Mouse (Mus musculus) lung, postnatal 25 days (tissue): ENCODE measurements around the gene Chil4.
A peak's percentile ranks its signal among the peaks of the same experiment; 100 is the strongest.

Experiments
- DNase-seq: peaks from one replicate; pipeline ENCODE4 v3.0.0; 2022; ENCODE audit warnings: low spot score

Chil4 gene

GRCm38 (mm10) chr3:106170522-106171053 is 48.7 kb downstream of the Chil4 start:
- DNase-seq: peak; percentile 70

- DNase-seq: no peak
Observed at GRCm38 (mm10) chr3:106167464-106167863, 51.8 kb downstream of the Chil4 start, which contains the start of gene Chil3. TSS of gene Chil3 (minus strand) at chr3:106167564.

GRCm38 (mm10) chr3:106154413-106154812 is 64.9 kb downstream of the Chil4 start:
- no peak for DNase-seq
